ENCODE assay signal across 8 mouse cellular contexts in the genomic region with DNA sequence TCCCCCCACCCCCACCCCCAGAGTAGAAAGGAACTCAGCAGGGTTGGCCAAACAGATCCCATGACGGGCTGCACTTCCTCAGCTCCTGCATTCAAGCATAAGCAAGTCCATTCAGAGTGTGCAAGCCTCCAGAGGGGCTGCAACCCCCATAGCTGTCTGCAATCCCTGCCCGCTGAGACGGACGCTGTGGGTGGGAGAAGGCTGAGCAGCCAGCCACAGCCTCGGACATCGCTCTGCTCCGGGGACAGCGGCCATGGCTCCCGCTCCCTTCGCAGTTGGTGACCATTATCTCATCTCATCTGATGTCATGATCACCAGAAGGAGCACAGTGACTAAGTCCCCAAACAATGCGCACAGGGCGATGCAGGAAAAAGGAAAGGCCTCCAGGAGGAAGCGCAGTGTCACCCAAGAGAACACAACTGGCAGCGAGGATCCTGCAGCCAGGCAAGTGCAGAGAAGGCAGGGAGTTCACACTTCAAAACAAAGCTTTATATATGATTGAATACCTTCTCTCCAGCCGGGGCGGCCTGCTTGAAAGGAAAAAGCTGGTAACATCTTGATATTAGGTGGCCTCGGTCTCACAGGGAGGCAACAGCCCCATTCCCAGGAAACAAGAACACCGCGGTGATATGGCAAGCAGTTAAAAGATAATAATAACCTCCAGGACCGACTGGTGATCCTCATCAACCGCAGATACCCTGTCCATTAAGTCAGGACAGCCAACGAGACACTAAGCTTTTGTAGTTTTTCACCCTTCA. TPM values are rescaled to one million over a fixed set of nuclear protein-coding genes. Genes with fewer than 3 reads are reported as not detected.
A peak's percentile ranks its signal among the peaks of the same experiment; 100 is the strongest.
DNase-seq lines count a peak whose midpoint lies in the region; ATAC-seq and TF ChIP-seq lines count a peak whose summit lies in the region.

No protein-coding gene starts in this region.

- peak overlapping the region; percentile 52 for H3K9ac ChIP-seq in heart, embryonic 14.5 days (ENCODE audit: low read length)
- H3K9ac ChIP-seq in stomach, embryonic 14.5 days (replicated peaks; ENCODE audit: low read depth, low read length): 0 out of 2 replicates have a peak overlapping the region, but pooled peaks have one; percentile 2

- WGBS in heart, embryonic 14.5 days: 6% methylated on average over 22 of the region's 22 CpGs
- WGBS in stomach, embryonic 14.5 days: 11% methylated on average over 22 of the region's 22 CpGs

- TF ChIP-seq CTCF in layer of hippocampus, adult 2 months (conservative IDR thresholded peaks at IDR 0.05): no peak

- H3K36me3 ChIP-seq in heart, embryonic 14.5 days (ENCODE audit: control insufficient read depth, insufficient read depth, low read length): peaks cover 6% of the 10 kb centered on the region
- H3K36me3 ChIP-seq in stomach, embryonic 14.5 days (ENCODE audit: control insufficient read depth, insufficient read depth, low read length): no peaks in the 10 kb centered on the region

- no peaks in the 10 kb centered on the region for H3K27me3 ChIP-seq in heart, embryonic 14.5 days (ENCODE audit: control insufficient read depth, insufficient read depth, low read length)
- H3K27me3 ChIP-seq in stomach, embryonic 14.5 days (ENCODE audit: control insufficient read depth, insufficient read depth, low read length): no peaks in the 10 kb centered on the region

- peak overlapping the region; percentile 64 for H3K4me2 ChIP-seq in heart, embryonic 14.5 days (ENCODE audit: low read length)
- H3K4me2 ChIP-seq in stomach, embryonic 14.5 days (replicated peaks; ENCODE audit: low read depth, low read length): peak overlapping the region; percentile 30

- H3K4me1 ChIP-seq in heart, embryonic 14.5 days (ENCODE audit: control insufficient read depth in 2 of 2, insufficient read depth in 2 of 2, low read length in 2 of 2): peaks cover 18 to 40% of the 10 kb centered on the region in 2 experiments
- H3K4me1 ChIP-seq in stomach, embryonic 14.5 days (ENCODE audit: control insufficient read depth, insufficient read depth, low read length): peaks cover 33% of the 10 kb centered on the region

- peak overlapping the region; percentile 28 for H3K4me3 ChIP-seq in layer of hippocampus, adult 2 months
- H3K4me3 ChIP-seq in heart, embryonic 14.5 days (ENCODE audit: control insufficient read depth in 1 of 2, insufficient read depth in 1 of 2, low read depth in 1 of 2, low read length in 2 of 2): peak overlapping the region; percentile 21 to 23
- H3K4me3 ChIP-seq in stomach, embryonic 14.5 days (ENCODE audit: low read depth, low read length): 0 out of 2 replicates have a peak overlapping the region, but pooled peaks have one; percentile 6

- H3K9me3 ChIP-seq in heart, embryonic 14.5 days (ENCODE audit: control insufficient read depth, low read length): no peaks in the 10 kb centered on the region
- no peaks in the 10 kb centered on the region for H3K9me3 ChIP-seq in stomach, embryonic 14.5 days (ENCODE audit: control insufficient read depth, low read depth, low read length)

- no peak for DNase-seq in layer of hippocampus, adult 2 months (ENCODE audit: low spot score in 2 of 2)
- DNase-seq in layer of hippocampus, adult 11-12 months (ENCODE audit: low spot score): no peak
- peak; percentile 65 for DNase-seq in embryo, embryonic 9.5 days (ENCODE audit: extremely low spot score)
- peak; percentile 70 for DNase-seq in kidney, postnatal 10 days
- DNase-seq in lung, postnatal 36 days: peak; percentile 81
- DNase-seq in thymus, adult 18-20 months: no peak

- ATAC-seq in heart, embryonic 14.5 days (ENCODE audit: insufficient number of reproducible peaks, insufficient read depth, low FRiP score, low read depth): peak; percentile 39; the same call in 1 of the 2 replicates
- peak; percentile 11; the same call in 1 of the 2 replicates for ATAC-seq in stomach, embryonic 14.5 days (ENCODE audit: insufficient number of reproducible peaks, insufficient read depth, low FRiP score, low read depth)

- peak overlapping the region; percentile 70 for H3K27ac ChIP-seq in layer of hippocampus, adult 2 months
- H3K27ac ChIP-seq in heart, embryonic 14.5 days (replicated peaks in 1 of 2; ENCODE audit: control insufficient read depth in 1 of 2, insufficient read depth in 1 of 2, low read depth in 2 of 2, low read length in 2 of 2): peak overlapping the region; percentile 58 to 70
- peak overlapping the region; percentile 62 for H3K27ac ChIP-seq in stomach, embryonic 14.5 days (ENCODE audit: low read length)

RNA-seq across cellular contexts. Expression of gene Rassf3, which starts 14.6 kb away (rescaled TPM):
- 1 to 10 TPM; 8.8 to 9.3 TPM for total RNA-seq in layer of hippocampus, adult 2 months (2021)
- polyA plus RNA-seq in heart, embryonic 14.5 days (2014; fragmentation: Nextera tagmentation; extraction: Ambion mirVana): 25.1 and 25.3 TPM in 2 replicates
- 19.4 and 20.7 TPM in 2 replicates for polyA plus RNA-seq in stomach, embryonic 14.5 days (2014; fragmentation: Nextera tagmentation; extraction: Ambion mirVana)

Comparison
In these comparisons a context has a peak if more than half of its experiments do, and no peak if none do; other contexts are left out.
1. DNase-seq: peak in embryo, embryonic 9.5 days (single experiment), kidney, postnatal 10 days (single experiment) and lung, postnatal 36 days (single experiment); none in layer of hippocampus, adult 2 months (0 of 2), layer of hippocampus, adult 11-12 months (single experiment) and thymus, adult 18-20 months (0 of 2).
2. Peak in every context shown above with its lines, with median percentiles within 50 percentile points of each other: H3K27ac ChIP-seq and H3K4me3 ChIP-seq.